Mouse (Mus musculus) lung, adult 10 weeks (tissue): ENCODE data around the gene St5. TPM values are rescaled to one million over a fixed set of nuclear protein-coding genes. Genes with fewer than 3 reads are reported as not detected.

Source experiments
- polyA plus RNA-seq: library from polyadenylated mRNA; stranded (reverse); fragments of 350-450 nt; fragmentation: Illumina TruSeq; extraction: RNeasy Lipid Tissue Mini Kit (QIAGEN cat#74804); gene quantifications from one replicate; pipeline ENCODE4 v1.2.3, GENCODE M21; 2014; ENCODE audit warnings: low read depth, low replicate concordance; ENCODE audit not compliant: insufficient read depth

St5 gene
- 37.9 TPM for polyA plus RNA-seq

DNA sequence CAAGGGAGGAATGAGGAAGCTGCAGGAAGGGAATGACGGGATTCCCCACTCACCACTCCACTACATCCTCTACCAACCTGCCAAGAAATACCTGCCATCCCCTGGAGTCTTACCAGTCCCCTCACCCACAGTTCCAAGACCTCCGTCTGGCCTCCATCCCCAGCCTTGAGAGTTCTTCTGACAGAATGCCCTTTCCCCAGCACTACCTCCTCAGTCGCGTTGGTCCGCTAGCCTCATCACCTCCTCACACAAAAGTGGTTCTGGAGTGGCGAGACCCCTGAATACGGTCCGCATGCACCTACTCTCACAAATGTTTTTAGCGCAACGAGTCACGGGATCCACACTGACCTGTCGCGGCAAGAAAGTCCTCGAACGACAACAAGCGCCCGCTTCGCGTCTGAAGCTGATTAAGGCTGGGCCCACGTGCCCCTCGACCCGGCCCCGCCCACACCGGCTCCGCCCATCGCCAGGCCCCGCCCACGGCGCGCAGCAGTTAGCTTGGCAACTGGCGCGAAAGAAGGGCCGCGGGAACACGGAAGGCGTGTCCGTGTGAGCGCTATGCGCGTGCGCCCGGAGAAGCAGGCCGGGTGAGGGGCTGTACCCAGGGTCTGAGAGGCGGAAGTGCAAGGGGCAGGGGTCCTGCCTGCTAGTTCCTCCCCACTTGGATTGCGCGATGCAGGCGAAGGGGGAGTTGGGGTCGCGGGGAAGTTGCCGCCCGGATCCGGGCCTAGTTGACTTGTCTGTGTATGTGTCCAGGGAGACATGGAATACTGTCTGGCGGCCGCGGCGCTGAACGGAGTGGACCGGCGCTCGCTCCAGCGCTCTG lies at the start of gene St5, which contains the start of gene Akip1:
St5 (minus strand) TSS at position 416 of the 826 bp plus-strand sequence.
Akip1 (plus strand) TSS at position 501 of the 826 bp plus-strand sequence.

DNA sequence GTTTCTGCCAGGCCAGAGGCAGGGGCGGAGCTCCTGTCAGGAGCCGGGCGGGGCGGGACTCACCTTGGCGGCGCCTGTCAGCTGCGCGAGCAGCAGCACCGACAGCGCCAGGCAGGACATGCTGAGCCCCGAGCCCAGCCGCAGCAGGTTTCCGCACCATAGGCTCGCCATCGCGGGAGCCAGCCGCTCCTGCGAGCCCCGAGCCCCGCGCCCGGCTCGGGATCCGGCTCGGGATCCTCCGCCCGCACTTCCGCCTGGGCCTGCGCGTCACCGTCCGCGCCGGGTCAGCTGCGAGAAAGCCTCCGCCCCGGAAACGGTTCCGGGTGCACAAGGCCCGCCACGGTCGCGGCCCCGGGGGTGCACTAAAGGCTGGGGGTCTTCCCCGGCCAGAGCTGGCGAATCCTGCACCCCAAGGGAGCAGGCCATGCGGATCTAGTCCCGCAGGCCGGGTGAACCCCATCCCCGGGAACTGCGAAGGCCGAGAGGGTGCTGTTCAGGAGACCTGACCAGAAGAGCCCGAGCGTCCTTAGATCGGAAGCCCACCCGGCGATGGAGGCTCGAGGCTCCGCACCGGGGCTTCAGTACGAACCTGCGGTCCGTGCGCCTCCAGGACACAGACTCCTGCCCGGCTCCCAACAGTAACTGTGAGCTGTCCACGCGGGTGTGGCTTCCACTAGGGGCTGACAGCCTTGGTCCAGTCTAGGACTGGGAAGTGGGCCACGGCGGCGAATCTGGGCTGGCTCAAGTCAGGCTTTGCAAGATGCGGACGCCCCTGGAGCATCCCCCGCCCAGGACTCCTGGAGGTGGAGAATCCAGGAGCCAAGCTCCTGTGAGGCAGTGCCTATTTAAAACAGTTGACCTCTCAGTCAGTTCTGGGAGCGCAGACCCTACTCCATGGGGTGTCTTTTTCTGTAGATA lies 48.9 kb upstream of the St5 start, which contains the start of gene Tmem9b:
Tmem9b (minus strand) TSS at position 868 of the 918 bp plus-strand sequence.

DNA sequence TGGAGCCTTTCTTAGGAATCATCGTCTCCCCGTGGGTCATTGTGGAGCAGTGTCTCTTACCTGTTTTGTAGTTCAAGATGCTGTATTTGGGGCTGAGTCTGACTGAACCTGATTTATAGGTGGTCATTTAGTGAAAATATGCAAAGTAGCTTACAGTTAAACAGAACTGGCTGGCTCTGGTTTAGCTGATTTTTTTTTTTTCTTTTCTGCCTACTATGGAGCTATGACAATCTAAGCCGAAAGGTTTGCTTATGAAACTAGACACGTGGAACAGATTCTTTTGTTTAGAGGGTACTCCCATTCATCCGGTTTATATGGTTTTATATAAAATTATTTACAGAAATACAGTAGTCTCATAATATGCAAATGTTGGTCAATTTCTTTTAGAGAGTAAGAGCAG lies 28.2 kb upstream of the St5 start, which contains the start of gene Ascl3:
Ascl3 (minus strand) TSS at position 101 of the 400 bp plus-strand sequence.

DNA sequence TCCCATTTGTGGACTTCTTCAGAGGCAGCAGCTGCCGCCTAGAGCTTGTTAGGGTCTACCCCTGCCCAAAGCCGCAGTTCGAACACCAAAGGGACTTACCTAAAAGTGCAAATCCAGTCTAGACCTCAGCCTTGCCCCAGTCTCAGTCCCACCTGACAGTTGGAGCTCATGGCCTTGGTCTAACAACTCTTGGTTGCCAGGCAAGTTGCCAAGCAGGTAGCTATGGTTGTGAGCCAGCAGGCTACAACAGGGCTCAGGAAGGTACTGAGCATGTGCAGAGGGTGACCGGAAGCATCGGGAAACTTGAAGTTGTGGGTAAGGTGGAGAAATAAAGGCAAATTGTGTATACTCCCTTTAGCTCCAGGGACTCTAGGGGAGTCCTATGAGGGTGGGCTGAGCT lies 20.3 kb upstream of the St5 start, which contains the start of gene BC051019:
BC051019 (minus strand) TSS at position 154 of the 400 bp plus-strand sequence.

DNA sequence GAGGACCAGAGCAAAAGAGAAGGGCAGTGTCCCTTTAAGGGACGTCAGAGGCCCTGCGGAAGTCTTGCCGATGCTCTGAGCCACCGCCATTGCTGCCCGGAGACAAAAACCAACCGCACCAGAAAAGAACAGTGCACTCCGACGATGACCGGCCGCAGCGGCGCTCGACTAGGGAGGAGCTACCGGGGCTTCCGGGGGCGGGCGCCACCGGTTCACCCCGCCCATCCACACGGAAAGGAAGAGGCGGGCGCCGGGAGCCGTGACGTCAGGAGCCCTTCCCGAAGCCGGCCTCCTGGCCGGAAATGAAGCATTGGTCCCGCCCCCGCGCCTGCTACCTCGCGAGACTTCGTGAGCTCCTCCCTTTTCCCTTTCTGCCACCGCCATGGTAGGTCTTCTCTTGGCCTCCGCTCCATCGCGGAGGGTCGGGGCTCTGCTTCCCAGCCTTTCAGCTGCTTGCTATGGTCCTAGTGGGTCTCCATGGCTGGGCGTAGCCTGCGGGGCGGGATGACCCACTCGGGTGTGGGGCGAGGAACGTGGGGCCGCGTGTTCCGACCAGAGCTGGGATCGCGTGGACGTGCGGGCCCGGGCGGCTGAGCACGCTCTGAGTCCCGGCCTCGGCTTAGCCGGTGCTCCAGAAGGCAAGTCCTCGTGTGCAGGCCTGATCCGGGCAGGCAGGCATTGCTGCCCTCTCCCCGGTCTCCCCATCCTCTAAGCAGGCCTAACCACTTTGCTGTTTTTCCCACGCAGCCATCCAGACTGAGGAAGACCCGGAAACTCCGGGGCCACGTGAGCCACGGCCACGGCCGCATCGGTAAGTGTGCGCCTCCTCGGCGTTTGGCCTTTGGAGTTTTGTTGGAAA lies 184.3 kb downstream of the St5 start, which contains the start of gene Rpl27a:
Rpl27a (plus strand) TSS at position 310 of the 859 bp plus-strand sequence.

DNA sequence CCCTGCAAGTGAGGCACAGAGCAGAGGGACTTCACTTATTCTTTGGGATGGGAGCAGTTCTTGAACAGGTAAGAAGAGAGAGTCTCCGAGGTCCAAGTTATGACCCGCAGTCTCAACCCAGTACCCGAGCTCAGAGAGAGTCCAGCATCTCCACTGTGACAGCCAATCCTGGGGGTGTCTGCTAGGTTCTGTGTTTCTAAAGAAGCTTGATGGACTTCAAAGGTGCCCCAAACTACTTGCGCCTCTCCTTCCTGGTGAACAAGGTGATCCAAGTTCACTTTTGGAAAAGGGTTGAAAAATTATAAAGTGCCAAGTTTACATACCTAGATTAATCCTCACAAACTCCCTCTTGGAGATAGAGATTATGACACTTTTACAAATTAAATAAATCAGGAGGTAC lies 195.4 kb downstream of the St5 start, which contains the start of gene Trim66:
Trim66 (minus strand) TSS at position 101 of the 400 bp plus-strand sequence.

Other genes with a start within 250 kb of the St5 start
- not detected for gene Trim66, start 195.5 kb downstream of the St5 start, polyA plus RNA-seq
- gene Rpl27a, start 184.5 kb downstream of the St5 start, polyA plus RNA-seq: 854 TPM
- 34.5 TPM for gene Akip1, start 85 bp upstream of the St5 start, polyA plus RNA-seq
- 18.4 TPM for gene BC051019, start 20.2 kb upstream of the St5 start, polyA plus RNA-seq
- gene Ascl3, start 28.1 kb upstream of the St5 start, polyA plus RNA-seq: not detected
- gene Tmem9b, start 49.3 kb upstream of the St5 start, polyA plus RNA-seq: 60.0 TPM
- 0.19 TPM for gene Nrip3, start 78.4 kb upstream of the St5 start, polyA plus RNA-seq
- 6.5 TPM for gene Scube2, start 162.1 kb upstream of the St5 start, polyA plus RNA-seq